Mouse (Mus musculus) spleen, postnatal 10 days (tissue): Measurements from ENCODE around the gene Ush2a.
A peak's percentile ranks its signal among the peaks of the same experiment; 100 is the strongest.

ENCODE experiments used
- DNase-seq, 2 experiments: peaks; one replicate each; pipeline ENCODE4 v3.0.0; 2021 to 2022; ENCODE audit warnings: low spot score in 2 of 2

Ush2a gene

DNA sequence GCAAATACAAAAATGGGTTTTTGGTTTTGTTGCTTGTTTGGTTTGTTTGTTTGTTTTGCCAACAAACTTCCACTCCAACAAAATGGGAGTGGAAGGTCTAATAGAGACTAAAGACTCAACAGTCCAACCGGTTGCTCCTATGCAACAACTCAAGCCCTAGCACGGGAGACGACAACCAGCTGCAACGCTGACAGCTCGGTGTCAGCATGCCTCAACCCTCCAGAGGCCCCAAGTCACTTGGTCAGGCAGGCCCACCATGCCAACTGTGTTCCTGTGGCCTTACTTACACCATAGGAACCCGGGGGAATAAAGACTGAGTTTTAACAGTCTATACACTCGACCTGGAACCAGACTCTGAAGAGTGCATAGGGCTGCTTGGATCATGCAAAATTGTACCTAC is 745.0 kb downstream of the Ush2a start:
- DNase-seq = peak; percentile 18 to 20

DNA sequence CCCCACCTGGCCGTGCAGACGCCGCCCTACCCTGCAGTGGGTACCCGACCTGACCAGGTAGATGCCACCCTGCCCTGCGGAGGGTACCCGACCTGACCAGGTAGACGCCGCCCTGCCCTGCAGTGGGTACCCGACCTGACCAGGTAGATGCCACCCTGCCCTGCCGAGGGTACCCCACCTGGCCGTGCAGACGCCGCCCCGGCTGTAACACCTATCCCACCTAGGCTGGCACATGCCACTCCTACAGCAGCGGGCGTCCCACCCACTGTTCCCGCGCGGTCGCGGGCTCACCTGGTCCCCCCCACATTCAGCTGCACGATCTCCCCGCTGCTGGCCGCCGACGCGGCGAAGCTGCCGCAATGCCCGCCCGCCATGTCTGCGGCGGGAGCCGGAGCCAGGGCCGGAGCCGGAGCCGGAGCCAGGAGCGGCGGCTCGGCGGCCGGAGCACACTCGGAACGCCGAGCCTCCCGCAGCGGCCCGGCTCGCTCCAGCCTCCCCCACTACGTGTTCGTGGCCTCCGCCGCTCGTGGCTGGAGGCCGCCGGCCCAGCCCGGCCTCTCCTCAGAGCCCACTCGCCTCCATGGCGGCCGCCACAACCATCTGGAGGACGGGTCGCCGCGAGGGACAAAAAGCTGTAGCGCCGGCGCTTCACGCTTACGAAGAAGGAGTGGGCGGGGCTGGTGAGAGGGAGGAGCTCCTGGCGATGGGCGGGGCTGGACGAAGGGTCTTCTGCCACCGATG is 745.6 kb downstream of the Ush2a start, which contains the start of gene Kctd3:
Kctd3 (minus strand) TSS at position 603 of the 741 bp plus-strand sequence.
- peak; percentile 91 to 98 for DNase-seq

DNA sequence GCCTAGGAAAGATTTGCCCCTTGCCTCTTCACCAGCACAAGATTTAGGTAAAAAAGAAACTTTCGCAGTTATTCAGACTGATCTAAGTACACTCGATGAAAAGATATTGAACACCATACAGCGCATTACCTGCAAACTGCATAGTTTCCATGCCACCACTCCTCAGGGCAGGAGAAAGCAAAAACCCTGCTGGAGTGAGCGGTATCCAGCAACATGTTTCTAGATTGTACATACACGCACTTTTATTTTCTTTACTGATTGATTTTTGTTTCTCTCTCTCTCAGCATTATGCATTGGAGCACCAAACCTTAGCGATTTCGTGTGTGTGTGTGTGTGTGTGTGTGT is 746.1 kb downstream of the Ush2a start:
- no peak for DNase-seq

DNA sequence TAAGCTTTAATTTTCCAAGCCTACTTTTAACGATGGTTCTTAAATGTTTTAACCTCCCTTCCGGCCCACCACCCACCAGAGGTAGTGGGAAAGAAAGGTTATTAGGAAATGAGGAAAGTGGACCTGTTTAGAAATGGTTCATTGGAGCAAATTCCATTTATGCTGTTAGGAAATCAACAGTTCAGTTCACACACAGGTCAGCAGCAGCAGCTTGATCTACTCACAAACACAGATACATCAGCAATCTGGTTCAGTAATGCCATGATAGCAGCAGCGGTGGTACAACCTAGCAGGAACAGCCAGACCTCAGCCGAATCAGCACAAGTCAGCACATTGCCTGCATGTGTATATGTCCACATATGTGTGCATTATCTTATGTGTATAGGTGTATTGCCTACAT is 748.8 kb downstream of the Ush2a start:
- DNase-seq = no peak

DNA sequence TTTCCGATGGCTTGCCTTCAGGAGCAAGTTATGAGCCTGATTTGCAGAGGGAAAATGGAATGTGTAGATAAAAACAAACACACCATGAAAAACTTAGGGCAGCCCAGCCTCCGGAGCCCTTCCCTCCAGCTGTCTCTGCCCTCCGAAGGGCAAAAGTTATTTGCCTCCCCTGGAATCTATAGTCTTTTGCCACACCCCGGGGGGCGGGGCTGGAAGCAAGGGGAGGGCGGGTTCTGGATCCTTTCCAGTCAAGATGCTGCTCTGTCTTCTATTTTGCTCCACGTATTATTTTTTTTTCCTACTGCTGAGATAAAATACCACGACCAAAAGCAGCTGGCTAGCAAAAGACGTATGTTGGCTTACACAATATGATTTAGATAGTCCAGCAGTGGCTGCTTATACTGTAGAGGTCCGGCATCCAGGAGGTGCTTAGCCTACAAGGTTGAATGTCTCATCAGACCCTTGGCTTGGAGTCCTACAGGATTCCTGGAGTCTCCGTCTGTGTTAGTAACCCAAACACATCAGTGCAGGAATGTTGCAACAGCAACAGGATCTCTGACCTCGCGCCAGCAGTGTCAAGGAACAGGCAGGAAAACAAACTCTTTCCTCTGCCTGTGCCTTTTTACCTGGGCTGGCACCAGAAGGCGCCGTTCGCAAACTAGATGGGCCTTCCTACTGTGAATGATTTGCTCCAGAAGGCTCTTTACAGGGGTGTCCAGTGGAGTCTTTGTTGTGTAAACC is 751.2 kb downstream of the Ush2a start:
- no peak for DNase-seq

DNA sequence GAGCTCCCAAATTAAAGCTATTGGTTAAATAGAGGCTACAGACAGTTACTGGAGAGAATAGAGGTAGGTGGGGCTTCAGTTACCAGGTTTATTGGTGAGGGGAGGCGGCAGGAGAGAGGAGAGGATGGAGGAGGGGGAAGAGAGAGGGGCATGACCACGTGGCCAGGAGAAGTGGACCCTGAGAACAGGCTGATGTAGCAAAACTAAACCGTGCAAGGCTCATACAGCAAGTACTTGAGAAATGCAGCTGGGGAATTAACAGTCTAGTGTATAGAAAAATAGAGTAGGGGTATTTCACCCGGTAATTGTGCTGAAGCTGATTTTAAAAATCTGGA is 751.7 kb downstream of the Ush2a start:
- no peak for DNase-seq
